Mouse (Mus musculus): ENCODE results near the gene Rnase10.

DNA sequence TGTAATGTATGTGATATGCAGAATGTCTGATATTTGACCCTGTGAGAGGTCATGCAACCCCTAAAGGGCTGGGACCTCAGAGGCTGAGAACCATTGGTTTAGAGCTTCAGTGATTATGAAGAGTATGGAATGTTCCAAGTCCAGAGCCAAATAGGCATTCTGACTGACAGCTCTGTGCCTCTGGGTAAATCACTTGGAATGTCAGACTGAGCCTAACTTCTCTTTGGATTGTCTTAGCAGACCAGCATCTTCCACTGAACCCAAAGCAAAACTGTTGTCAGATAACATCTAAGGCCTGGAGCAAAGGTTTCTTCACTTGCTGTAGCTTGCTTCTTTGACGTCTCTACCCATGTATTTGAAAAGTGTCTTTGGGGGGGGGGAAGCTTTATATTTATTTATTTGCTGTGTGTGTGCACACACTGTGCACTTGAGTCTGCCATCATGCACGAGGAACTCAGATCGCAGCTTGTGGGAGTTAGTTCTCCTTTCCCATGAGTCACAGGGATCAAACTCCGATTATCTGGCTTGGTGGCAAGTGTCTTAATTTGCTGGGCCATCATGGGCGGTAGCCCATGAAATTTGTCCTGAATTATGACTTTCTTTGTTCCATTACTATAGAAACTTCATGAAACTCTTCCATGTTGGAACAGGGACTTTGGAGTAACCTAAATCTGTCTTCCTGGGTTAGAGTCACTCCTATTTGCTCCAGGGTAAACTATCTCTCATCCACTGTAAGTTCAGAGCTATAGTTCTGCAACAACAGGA, 39.2 kb upstream of the Rnase10 start:
- TF ChIP-seq CTCF (IDR thresholded peaks at IDR 0.05; ENCODE audit: low read depth) = no peak
- no peak for TF ChIP-seq EP300 (IDR thresholded peaks at IDR 0.05; ENCODE audit: low read depth)

Measured in liver, postnatal 0 days (tissue).